Mouse (Mus musculus) layer of hippocampus, postnatal 36 days (tissue): Measurements from ENCODE around the gene Ap1m2. TPM values are rescaled to one million over a fixed set of nuclear protein-coding genes. Genes with fewer than 3 reads are reported as not detected.
"Not testable (repeated sequence)": the region's sequence is repeated elsewhere in the genome, so short reads cannot be mapped to it uniquely, and the experiment has no call there.

ENCODE experiments used
- DNase-seq, 2 experiments: peaks; one replicate each; pipeline ENCODE4 v3.0.0; 2022
- total RNA-seq, 2 experiments: library from RNA; stranded (reverse); gene quantifications; 2 replicates each; pipeline ENCODE4 v1.2.3; 2021

The Ap1m2 gene
- total RNA-seq, 2 experiments from 2014 or later: 0.35 to 0.57 TPM

DNA sequence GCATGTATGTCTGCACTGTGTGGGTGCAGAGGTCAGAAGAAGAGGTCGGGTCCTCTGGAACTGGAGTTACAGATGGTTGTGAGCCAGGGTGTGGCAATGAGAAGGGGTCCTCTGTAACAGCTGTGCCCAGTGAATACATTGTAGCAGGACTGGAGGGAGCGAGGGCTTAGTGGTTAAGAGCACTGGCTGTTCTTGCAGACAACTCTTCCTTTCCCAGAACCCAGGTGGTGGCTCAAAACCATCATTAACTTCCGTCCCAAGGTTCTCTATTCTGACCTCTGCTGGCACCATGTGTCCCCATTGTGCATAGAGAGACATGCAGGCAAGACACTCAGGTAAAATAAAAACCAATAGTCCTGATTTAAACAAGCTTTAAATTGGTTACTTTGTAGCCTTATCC is 15.4 kb upstream of the Ap1m2 start:
- DNase-seq: no peak

DNA sequence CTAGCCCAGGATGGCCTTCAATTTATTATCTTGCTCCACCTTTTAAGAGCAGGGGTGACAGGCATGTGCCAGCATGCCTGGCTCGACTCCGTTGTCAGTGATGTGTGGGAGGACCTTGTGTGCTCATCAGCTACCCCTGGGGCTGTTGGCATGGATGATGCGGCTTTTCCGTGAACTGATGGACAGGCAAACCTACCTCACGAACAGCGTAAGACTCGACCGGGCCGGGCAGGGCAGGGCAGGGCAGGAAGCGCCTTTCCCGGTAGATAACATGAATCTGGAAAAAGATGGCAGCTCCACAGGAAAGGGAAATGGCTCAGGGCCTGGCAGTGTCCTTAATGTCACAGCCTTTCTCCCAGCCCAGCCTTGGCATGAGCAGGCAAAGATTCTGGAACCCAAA is 12.1 kb upstream of the Ap1m2 start:
- DNase-seq: no peak

DNA sequence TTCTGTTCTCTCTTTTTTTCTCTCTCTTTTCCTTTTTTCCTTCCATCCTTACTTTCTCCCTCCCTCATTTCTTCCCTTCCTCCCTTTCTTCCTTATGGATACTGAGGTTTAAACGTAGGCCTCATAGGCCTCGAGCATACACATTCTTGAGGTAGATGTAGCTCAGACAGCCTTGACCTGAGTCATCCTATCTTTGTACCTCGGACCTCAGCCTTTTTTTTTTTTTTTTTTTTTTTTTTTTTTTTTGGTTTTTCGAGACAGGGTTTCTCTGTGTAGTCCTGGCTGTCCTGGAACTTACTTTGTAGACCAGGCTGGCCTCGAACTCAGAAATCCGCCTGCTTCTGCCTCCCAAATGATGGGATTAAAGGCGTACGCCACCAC is 10.8 kb upstream of the Ap1m2 start:
- DNase-seq: not testable (repeated sequence)

GRCm38 (mm10) chr9:21322211-21322916 is 10.2 kb upstream of the Ap1m2 start:
- DNase-seq: no peak

GRCm38 (mm10) chr9:21321513-21321835 is 9.3 kb upstream of the Ap1m2 start:
- DNase-seq: peak in 1 of 2 experiments; percentile 23

- DNase-seq: peak; percentile 80 to 81
These were observed 8.7 kb upstream of the Ap1m2 start, which contains the start of gene Slc44a2 for GRCm38 (mm10) chr9:21320619-21321512. Slc44a2 (plus strand) TSS chr9:21320698.

DNA sequence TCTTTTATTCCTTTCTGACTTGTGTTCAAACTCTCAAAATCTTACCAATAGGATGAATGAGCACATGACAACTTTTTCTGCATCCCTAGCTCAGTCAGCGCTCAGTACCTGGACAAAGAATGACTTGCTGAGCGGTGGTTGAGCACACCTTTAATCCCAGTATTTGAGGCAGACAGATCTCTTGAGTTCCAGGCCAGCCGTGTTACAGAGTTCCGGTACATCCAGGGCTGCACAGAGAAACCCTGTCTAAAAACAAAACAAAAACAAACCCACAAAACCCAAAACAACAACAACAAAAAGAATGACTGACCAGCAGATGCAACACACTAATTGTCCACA is 8.1 kb upstream of the Ap1m2 start:
- DNase-seq: no peak

GRCm38 (mm10) chr9:21319503-21319902 is 7.4 kb upstream of the Ap1m2 start:
- no peak for DNase-seq

DNA sequence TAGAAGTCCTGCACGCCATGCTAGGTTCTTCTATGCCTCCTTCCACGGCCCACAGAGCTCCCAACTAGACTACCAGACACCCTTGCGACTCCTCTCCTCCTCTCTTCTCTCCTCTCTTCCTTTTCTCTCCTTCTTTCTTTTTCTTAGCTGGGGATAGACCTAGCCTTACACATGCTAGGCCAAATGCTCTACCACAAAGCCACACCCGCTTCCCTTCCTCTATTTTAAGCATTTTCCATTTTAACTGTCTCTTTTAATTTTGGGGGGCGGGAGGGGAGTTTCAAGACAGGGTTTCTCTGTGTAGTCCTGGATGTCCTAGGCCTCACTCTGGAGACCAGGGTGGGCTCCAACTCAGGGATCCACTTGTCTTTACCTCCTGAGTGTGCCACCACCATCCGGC is 6.7 kb upstream of the Ap1m2 start:
- no peak for DNase-seq

GRCm38 (mm10) chr9:21316696-21317095 is 4.6 kb upstream of the Ap1m2 start:
- DNase-seq: no peak

DNA sequence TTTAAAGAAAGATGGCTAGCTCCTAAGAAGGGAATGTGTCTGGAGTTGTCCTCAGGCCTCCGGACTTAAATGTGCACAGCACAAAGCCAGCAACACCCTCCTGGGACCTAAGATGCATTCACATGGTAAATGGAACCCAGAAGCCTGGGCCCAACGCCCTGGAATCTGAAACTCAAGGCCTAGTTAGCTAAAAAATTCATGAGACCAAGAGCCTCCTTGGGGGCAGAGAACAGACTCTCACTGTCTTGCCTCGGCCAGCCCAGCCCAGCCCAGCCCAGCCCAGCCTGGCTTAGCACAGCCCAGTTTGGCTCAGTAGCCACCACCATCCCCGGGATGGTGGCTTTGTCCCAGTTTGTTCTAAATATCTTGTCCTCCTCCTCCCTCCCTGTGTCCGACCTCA is 3.3 kb upstream of the Ap1m2 start:
- DNase-seq: no peak

DNA sequence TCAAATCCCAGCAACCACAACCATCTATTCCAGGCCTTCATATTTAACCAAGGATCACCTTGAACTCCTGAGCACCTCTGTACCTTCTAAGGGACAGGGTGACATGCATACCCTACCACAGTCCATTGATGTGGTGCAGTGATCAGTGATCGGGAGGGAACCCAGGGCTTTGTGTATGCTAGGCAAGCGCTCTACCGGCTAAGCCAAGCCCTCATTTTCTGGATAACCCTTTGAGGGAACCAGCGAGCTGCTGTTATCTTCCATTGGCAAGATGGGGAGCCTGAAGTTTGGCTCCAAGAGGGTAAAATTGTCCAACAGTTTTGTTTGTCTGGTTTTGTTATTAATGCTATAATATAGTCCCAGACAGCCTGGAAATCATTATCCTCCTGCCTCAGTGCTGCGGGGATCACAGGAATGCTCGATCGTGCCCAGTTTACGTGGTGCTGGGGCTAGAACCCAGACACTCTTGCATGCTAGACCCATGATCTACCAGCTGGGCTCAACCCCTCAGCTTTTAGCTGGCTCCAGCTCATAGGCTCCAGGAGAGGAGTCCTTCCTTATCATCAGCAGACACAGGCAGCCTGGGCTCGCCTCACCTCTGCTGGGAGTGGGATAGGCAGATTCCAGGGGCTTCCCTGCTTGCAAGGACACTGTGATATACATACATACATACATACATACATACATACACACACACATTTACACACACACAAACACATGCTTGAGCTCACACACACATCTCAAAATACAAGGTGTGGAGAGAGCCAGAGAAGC is 2.4 kb upstream of the Ap1m2 start:
- DNase-seq: no peak

DNA sequence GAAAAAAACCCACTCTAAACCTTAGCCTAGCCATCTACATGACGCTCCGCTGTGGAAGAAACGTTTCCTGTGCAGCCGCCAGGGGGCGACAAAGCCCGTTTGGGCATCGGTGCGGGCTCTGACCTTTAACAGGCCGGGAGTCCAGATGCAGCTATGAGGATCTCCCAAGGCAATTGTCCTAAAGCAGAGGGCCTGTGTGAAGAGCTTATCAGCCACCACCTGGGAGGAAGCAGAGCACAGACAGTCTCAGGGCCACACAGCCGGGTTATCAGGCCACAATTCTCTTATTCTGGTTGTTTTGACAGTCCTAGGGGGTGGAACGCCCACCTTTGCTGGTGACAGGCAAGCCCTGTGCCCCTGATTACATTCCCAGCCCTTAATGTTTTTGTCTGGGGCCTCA is 1.3 kb upstream of the Ap1m2 start:
- peak; percentile 79 to 82 for DNase-seq

- no peak for DNase-seq
These were observed 442 bp downstream of the Ap1m2 start for GRCm38 (mm10) chr9:21311695-21312094.

- DNase-seq: no peak
These were observed 2.9 kb downstream of the Ap1m2 start for GRCm38 (mm10) chr9:21309150-21309741.

- no peak for DNase-seq
These were observed 7.1 kb downstream of the Ap1m2 start for GRCm38 (mm10) chr9:21305065-21305464.

DNA sequence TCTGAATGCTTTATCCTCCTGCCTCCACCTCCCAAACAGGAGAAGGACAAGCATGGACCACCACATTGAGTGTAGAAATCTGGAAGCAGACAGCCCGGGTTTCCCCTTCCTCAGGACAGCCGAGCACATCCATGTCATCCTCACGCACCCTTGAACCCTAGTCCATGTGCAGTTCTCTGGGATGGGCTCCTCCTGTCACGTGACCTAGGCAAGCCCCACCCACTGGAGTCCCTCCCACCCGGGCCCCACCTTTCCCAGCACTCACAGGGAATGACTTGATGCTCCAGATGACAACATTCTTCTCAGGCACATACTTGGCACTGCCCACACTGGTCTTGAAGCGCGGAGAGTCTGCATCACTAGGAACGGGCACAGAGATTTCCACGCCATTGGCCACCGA is 13.1 kb downstream of the Ap1m2 start:
- no peak for DNase-seq

DNA sequence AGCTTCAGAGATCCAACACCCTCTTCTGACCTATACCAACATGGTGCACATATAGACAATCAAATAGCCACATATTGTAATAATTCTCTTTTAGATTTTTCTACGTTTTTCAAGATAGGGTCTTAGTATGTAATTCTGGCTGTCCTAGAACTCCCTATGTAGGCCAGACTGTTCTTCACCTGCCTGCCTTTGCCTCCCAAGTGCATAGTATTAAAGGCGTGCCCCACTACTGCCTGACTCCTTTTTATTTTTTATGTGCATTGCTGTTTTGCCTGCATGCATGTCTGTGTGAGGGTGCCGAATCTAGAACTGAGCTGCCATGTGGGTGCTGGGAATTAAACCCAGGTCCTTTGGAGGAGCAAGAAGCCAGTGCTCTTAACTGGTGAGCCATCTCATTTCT is 19.9 kb downstream of the Ap1m2 start:
- no peak for DNase-seq

GRCm38 (mm10) chr9:21291868-21292267 is 20.3 kb downstream of the Ap1m2 start:
- DNase-seq: not testable (repeated sequence)

- peak; percentile 100 for DNase-seq
These were observed 20.9 kb downstream of the Ap1m2 start, which contains the start of gene Cdkn2d for GRCm38 (mm10) chr9:21291022-21291787. Cdkn2d (minus strand) TSS chr9:21291407.

DNA sequence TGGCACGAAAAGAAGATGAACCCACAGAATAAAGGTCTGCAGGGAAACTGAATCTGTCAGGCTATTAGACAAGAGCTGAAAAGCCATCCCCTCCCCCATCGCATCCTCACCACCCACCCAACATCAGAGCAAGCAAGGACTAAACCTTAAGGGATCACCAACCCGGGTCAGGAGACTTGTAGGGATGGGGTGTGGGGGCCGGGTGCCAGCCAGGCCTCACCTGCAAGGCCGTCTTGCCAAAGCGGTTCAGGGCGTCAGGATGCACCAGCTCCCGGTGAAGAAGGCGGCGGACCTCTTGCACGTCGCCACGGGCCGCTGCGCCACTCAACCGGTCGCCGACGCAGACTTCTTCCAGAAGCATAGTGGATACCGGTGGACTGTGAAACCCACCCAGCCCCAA is 21.5 kb downstream of the Ap1m2 start:
- DNase-seq: no peak

DNA sequence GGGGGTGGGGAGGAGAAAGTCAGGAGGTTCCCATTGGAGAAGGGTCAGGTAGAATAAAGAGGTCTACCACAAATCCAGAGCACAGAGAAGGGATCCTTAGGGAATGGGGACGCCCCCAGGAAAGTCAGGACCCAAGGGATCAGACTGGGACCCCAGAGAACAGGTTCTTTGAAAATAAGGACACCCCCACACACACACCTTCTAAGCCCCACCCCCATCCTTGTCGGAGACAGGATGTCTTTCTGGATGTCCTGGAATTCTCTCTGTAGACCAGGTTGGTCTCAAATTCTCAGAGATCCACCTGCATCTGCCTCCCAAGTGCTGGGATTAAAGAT is 22.8 kb downstream of the Ap1m2 start:
- DNase-seq: no peak
